Mouse (Mus musculus): ENCODE measurements around the gene Rcn1. TPM values are rescaled to one million over a fixed set of nuclear protein-coding genes. Genes with fewer than 3 reads are reported as not detected.

Rcn1 gene
- total RNA-seq, 2 experiments from 2014 or later = 15.4 to 17.1 TPM

- no peak for DNase-seq
Observed at GRCm38 (mm10) chr2:105336314-105337027, 62.6 kb downstream of the Rcn1 start.

Other genes with a start within 250 kb of the Rcn1 start
- not detected for gene Them7, start 175.0 kb downstream of the Rcn1 start, total RNA-seq (2021)

Data from layer of hippocampus, postnatal 36 days (tissue).